Mouse (Mus musculus) right cerebral cortex, postnatal 36 days (tissue): ENCODE measurements around the gene 4930402H24Rik.
A peak's percentile ranks its signal among the peaks of the same experiment; 100 is the strongest.
"Not testable (repeated sequence)": the region's sequence is repeated elsewhere in the genome, so short reads cannot be mapped to it uniquely, and the experiment has no call there.

Experiments used
- DNase-seq, 2 experiments: peaks; one replicate each; pipeline ENCODE4 v3.0.0; 2022; ENCODE audit warnings: low spot score in 2 of 2, mixed read lengths in 1 of 2

Gene 4930402H24Rik

DNA sequence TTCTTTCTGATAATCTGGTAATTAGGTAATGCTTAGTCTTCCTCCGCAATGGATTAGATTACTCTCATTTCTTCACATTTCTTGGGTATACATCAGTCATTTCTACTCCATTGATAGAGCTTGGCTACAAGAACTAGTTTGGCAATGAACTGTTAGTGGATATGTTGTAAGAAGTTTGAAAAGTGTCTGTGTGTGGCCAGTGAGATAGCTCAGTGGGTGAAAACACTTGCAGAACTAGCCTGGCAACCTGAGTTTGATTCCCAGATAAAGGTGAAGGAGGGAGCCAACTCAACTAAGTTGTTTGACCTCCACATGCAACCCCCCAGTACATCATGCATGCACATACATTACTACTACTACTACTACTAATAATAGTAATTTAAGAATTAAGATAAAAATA is 53.2 kb downstream of the 4930402H24Rik start:
- DNase-seq: no peak

DNA sequence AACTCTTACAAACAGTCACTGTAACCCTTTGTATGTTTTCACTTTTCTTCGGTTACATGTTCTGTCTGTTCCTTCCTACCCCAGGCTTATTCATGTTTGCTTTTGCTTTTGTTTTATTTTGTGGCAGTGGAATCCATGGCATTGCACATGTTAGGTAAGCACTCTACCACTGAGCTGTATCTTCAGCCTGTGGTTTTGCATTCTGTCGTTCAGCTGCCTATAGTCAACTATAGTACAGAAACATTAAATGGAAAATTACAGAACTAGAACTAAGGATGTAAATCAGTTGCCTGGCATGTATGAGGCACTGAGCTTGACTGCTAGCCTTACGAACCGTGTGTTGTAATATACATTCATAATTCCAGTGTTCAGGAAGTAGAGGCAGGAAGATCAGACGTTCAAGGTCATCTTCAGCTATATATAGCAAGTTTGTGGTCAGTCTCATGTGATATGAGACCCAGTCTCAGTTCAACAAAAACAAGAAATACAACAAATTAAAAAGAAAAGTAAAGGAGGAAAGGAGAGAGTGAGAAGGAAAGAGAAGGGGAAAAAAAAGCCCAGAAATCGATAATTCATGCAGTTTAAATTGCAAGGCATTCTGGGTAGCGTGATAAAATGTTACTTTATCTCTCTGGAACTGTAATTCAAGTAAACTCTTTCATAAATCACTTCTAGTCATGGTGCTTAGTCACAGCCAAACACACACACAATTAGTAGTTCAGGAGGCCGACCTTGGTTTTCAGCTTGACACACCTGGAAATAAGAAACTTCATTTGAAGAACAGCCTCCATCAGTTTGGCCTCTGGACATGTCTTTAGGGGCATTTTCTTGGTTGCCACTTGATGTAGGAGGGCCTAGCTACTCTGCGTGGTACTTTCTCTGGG is 54.6 kb downstream of the 4930402H24Rik start:
- no peak for DNase-seq

DNA sequence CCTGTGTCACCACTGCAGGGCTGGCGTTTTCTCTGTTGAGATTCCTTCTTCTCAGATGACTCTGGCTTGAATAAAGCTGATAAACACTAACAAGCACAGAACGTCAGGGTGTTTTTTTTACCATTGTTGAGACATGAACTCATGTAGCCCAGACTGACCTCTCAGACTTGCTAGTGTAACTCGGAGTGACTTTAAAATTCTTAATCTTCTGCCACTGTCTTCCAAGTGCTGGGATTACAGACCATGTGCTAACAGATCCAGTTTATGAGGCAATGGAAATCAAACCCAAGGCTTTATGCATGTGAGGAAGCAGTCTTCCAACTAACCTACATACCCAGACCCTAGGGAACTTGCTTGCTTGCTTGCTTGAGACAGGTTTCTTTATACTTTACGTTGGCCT is 56.5 kb downstream of the 4930402H24Rik start:
- DNase-seq: no peak

DNA sequence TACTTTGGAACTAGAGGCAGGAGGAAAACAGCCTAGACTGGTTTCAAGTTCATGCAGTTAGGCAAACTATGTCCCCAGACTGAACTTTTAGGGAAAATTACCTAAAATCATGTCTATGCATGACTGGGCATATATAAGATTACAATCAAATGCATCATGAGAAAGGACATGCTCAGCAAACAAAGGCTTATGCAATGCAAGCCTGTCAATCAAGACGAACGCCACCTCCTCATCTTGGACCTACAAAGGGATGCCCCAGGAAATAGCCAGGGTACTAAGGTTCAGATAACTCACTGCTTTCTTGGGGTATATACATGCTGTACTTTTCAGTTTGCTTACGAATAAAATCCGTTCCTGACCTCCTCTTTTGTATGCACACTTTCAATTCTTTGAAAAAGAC is 57.9 kb downstream of the 4930402H24Rik start:
- DNase-seq: no peak

DNA sequence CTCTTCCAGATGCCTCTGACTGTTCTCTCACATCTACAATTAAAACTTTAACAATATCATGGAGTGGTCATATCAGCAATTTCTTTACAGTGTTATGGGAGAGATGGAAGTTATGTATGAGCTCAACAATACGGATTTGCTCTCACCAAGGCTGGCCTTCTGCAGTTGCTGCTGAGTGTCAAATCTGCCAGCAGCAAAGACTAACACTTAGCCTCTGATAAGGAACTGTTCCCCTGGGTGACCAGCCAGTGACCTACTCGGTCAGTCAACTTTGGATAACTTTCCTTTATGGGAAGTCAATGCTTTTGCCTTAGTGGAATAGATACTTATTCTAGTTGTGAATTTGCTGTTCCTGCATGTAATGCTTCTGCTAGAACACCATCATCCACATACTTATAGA is 62.6 kb downstream of the 4930402H24Rik start:
- no peak for DNase-seq

DNA sequence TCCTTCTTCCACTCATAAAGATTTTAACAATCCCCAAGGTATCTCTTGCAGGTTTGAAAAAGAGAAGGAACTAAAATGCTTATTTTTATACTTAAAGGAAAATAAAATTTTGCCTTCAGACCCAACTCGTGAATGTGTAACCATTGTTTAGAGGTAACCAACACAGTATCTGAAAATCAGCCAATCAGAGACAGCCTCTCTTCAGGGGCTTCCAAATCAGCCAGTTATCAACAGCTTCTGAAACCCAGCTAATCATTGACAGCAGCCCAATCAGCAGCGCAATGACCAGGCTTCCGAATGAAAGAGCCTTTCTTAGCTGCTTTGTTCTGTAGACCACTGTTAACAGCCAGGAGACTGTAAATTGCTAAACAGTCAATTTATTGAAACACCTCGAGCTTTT is 65.4 kb downstream of the 4930402H24Rik start:
- DNase-seq: peak; percentile 68 to 80

DNA sequence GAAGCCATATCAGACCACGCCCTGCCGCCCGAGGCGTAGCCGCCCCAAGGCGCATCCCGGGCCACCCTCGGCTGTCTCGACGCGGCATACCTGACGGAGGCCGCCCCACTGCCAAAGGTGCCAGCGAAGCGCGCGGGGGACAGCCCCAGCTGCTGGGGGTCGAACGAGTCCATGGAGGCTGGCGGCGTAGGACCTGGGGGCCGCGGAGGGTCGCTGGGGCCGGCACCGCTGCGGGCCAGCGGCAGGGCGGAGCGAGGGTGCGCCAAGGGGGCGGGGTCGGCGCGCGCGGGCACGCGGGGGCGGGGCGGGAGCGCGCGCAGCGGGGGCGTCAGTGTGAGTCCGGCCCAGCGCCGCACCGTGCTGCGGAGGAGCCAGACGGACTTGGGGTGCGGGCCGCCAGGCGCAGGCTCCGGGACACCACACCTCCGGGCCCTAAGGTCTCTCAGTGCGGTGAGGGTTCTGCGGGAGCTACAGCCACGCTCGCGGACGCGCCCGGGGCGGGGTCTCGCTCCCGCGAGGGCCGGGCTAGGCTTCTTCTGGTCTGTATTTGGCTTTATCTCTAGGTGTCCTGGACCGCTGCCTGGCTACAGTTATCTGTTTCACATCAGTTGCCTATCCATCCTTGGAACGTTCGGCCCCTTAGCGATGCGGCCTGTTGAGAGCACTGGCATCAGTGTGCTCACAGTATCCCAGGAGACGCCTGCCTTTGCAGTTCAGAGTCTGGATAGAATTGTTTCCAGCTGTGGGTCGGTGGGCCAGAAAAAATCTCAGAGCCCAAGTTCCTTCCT is 66.1 kb downstream of the 4930402H24Rik start:
- peak; percentile 60 to 69 for DNase-seq

DNA sequence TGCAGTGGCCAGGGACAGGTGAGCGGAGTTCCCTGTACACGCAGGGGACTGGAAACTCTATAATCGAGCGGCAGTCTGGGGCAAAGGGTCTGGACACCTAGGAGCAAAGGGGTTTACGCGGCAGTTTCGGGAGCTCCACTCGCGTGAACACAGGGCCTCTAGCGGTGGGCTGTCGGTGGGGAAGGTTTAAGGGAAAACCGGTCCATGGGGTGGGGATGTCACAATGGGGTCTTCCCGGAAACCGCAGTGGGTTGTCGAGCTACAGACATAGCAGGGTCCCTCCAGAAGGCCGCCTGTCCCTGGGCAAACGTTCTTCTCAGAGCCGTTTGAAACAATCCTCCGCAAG is 66.7 kb downstream of the 4930402H24Rik start:
- DNase-seq: peak in 1 of 2 experiments; percentile 49

DNA sequence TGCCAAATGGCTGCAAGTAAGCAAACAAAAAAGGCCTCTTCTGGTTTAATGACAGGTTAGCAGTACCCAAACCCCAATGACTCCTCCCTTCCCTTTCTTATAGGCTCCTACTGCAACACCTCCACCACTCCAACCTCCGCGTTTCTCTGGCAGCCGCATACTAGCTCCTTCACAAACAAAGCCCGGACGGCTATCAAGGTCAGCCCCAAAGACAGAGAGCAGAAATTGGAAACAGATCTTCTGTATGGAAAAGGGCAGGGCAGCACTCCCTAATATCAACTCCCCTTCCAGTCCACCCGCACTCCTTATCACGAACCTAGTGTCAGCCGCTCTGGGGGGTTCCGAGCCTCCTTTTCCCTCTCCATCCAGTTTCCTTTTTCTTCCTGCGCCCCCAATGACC is 67.1 kb downstream of the 4930402H24Rik start:
- peak in 1 of 2 experiments; percentile 32 for DNase-seq

DNA sequence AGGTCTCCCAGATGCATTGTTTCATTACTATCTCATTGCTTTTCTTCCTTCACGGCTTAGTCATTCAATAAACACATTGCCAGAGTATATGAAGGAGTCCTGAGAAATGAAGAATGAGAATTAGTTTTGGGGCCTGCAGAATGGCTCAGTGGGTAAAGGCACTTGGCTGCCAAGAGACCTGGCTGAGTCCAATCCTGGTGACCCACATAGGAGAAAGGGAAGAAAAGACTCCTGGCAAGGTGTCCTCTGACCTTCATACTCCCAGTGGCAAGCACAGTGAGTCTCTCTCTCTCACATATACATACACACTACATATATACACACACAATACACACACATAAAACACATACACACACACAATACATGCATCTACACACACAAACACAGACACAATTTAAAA is 68.1 kb downstream of the 4930402H24Rik start:
- DNase-seq: no peak

DNA sequence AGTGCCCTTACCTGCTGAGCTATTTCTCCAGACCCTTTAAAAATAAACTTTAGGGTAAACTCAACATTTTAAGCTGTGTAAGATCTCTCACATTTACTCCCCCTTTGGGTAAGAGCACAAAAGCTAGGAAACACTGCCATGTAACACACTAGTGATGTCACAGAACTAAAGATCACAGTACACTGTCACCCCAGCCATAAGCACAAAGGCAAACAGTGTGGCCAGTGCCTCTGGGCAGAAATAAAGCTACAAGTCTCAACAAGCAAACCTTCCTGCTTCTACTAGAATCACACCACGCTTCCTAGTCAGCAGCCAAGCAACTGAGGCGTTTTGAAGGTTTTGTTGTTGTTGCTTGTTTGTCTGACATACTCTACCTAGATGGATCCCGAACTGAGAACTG is 72.5 kb downstream of the 4930402H24Rik start:
- DNase-seq: no peak

DNA sequence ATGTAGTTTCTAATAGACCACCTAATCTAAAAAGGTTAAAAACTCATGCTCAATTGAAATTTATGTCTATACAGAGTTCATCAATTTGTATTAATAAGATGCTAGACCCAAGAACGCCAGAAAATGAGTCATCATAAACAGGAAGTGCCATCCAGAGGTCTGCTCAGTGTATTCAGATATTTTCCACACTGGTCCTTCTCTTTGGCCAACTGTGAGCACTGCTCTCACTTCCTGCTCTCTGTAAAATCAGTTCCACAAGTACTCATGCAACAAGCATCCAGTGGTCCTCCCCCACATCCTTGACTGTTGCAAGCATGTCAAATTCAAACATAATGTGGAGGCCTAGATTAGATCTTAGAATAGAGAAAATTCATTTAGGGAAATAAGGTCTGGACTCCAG is 73.6 kb downstream of the 4930402H24Rik start:
- DNase-seq: no peak

DNA sequence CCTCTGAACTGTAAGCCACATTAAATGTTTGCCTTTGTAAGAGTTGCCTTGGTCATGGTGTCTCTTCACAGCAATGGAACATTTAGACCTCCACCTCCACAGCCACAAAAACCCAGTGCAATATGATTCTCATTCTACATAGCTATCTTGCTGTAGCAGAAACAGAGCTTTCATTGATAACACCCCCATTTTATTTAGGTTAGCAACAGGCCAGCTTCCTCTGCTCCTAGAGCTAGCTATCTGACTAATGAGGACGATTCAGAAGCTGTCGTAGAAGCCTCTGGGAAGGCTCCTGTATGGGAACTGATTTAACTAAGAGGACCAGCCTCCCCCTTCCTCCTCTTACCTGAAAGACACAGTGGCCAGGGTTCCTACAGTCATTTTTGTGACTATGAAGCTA is 74.2 kb downstream of the 4930402H24Rik start:
- no peak for DNase-seq

DNA sequence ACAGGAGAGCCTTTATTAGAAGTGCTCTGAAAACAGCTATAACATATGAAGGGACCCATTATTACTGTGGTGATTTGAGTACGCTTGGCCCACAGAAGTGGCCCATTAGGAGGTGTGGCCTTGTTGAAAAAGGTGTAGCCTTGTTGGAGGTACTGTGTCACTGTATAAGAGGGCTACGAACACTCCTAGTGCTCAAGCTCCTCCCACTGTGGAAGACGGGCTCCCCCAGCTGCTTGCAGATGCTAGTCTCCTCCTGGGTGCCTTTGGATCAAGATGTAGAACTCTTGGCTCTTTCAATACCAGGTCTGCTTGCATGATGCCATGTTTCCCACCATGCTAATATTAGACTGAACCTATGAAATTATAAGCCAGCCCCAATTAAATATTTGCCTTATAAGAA is 76.0 kb downstream of the 4930402H24Rik start:
- DNase-seq: no peak

DNA sequence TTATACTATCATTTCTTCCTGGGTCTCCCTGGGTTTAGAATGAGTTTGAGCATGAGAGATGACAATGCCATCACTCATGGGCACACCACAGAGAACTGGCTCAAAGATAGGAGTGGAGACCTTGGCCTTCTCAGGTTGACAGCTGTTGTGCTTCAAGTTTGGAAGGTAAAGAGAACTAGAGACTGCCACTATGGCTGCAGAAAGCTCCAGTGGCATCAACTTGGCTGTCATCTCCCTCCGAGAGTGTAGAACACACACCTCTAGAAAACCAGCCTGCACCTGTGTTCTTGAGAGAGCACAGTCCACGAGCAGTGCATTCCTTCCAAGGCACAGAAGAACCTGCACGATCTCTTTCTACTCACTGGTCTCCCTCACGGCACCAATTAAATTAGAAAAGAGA is 76.7 kb downstream of the 4930402H24Rik start:
- DNase-seq: no peak

DNA sequence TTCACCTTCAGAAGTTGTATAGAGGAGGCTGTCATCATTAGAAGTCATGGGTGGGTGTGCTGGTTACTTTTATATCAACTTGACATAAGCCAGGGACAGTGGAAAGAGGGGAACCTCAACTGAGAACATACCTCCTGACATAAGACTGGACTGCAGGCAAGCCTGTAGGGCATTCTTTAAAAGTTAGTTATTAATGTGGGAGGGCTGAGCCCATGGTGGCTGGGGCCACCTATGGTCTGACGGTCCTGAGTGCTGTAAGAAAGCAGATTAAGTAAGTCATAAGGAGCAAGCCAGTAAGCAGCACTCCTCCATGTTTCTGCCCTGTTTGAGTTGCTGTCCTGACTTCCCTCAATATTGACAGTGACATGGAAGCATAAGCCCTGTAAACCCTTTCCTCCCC is 77.5 kb downstream of the 4930402H24Rik start:
- no peak for DNase-seq

DNA sequence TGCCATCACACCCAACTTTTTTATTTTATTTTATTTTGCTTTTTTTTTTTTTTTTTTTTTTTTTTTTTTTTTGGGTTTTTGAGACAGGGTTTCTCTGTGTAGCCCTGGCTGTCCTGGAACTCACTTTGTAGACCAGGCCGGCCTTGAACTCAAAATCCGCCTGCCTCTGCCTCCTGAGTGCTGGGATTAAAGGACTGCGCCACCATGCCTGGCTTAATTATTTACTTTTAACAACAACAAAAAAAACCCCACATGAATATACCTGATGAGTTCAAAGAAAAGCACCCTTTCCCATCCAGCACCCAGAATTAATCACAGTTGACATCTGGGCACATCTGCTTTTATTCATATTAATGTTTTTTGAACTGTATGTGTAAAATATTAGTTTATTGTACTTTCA is 78.1 kb downstream of the 4930402H24Rik start:
- not testable (repeated sequence) for DNase-seq

DNA sequence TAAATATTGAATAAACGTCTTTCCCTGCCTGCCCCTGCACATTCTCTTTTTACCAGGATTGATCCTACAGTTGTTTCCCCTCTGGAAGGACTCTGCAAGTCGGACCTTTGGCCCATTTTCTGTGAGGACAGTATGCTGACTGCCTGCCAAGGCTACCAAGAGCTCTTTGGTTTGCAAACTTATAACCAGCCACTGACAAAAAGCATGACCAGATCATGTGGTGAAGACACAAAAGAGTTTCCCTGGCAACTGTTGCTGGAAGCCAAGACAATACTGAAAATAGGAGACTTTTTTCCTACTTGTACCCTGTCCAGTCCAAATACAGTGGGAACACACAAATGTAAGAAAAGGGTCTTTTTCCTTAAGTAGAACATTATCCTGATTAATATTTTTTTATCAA is 78.8 kb downstream of the 4930402H24Rik start:
- peak; percentile 32 to 51 for DNase-seq

DNA sequence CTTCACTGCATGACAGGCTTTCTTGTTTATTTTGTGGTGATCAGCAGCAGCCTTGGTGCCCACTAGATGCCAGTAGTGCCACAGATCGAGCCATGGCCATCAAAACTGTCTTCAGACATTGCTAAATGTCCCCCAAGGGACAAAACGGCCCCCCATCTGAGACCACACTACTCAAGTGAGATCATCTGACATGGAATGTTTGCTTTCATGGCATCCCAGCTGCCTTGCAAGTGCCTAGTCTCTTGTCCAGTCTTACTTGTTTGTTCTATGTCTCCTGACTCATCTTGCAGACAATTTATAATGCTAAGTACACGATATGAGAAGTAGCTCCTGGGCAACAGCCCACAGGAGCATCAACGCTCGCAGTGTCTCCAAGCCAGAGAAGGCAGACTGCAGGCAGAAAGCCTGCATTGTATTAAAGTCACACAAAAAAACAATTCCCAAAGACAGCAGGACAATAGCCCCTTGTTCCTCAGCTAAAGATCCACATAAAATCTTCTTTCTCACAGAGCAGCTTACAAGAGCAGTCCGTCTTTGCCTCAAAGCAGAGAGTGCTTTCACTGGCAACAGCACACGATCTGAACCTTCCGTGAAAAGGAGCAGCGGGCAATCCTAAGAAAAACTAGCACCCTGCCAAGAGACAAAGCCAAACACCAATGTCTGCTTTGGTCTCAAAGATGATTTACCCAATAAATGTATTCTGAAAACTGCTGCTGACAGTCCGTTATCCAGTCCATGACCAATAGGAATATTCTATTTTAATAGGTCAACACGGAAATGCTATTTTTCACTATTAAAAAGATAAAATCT is 87.2 kb downstream of the 4930402H24Rik start:
- DNase-seq: peak; percentile 21 to 28

DNA sequence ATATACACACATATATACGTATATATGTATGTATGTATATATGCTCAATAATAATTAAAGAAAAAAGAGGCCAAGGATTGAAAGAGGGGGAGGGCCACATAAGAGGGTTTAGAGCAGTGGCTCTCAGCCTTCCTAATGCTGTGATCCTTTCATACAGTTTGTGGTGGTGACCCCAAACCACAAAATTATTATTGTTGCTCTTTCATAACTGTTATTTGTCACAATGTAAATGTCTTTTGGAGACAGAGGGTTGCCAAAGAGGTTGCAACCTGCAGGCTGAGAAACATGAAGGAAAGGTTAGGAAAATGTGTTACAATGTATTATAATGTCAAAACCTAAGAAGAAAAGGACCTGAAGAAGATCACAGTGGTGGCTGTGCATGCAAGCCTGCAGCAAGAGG is 88.3 kb downstream of the 4930402H24Rik start:
- no peak for DNase-seq

DNA sequence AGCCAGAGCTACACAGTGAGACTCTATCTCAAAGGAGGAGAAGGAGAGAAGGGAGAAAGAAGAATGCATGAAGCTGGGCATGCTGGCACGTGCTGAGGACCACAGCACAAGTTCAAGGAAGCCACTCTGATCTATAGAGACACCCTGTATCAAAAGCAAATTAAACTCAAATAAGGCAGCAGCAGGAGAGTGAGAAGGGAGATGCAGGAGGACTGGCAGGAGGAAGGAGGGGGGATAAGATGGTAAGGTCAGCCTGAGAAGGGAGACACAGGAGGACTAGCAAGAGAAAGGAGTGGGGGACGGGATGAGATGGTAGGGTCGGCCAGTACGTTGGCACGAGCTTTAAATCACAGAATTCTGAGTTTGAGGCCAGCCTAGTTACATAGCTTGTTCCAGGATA is 90.0 kb downstream of the 4930402H24Rik start:
- DNase-seq: no peak

DNA sequence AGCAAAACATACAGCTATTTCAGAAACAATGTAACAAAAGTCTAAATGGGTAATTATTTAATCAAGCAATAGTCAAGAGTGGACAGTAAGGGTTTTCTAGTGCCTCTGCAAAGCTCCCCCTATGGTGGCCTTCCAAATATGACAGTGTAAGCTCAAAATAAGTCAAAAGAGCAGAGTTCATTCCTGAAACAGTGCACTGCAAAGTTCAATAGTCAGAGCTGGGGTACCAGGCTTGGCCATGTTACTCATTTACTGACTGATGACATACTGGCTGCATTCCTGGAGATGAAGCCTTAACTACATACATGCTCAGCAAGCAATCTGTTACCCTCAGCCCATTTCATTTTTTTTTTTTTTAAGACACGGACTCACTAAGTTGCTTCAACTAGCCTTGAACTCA is 91.7 kb downstream of the 4930402H24Rik start:
- DNase-seq: no peak
